Mouse (Mus musculus): ENCODE data around the gene Grid1.
A peak's percentile ranks its signal among the peaks of the same experiment; 100 is the strongest.

The Grid1 gene

GRCm38 (mm10) chr14:35231384-35231783 is 411.5 kb downstream of the Grid1 start:
- DNase-seq: no peak

GRCm38 (mm10) chr14:35242882-35243281 is 423.0 kb downstream of the Grid1 start:
- DNase-seq: no peak

- DNase-seq: no peak
Measured at GRCm38 (mm10) chr14:35244776-35245548, 425.1 kb downstream of the Grid1 start.

- no peak for DNase-seq
Measured at GRCm38 (mm10) chr14:35250412-35250811, 430.5 kb downstream of the Grid1 start.

- DNase-seq: no peak
Measured at GRCm38 (mm10) chr14:35254477-35254876, 434.6 kb downstream of the Grid1 start.

GRCm38 (mm10) chr14:35270260-35270659 is 450.4 kb downstream of the Grid1 start:
- DNase-seq: no peak

- DNase-seq: no peak
Measured at GRCm38 (mm10) chr14:35309201-35309600, 489.3 kb downstream of the Grid1 start.

GRCm38 (mm10) chr14:35313380-35314299 is 493.7 kb downstream of the Grid1 start:
- DNase-seq: no peak

- DNase-seq: no peak
Measured at GRCm38 (mm10) chr14:35326306-35326705, 506.4 kb downstream of the Grid1 start.

- DNase-seq: no peak
Measured at GRCm38 (mm10) chr14:35336561-35336960, 516.7 kb downstream of the Grid1 start.

- no peak for DNase-seq
Measured at GRCm38 (mm10) chr14:35356011-35356410, 536.1 kb downstream of the Grid1 start.

GRCm38 (mm10) chr14:35356480-35357085 is 536.7 kb downstream of the Grid1 start:
- DNase-seq: no peak

GRCm38 (mm10) chr14:35358136-35358821 is 538.4 kb downstream of the Grid1 start:
- DNase-seq: peak in 1 of 2 experiments; percentile 4

GRCm38 (mm10) chr14:35365177-35365944 is 545.5 kb downstream of the Grid1 start:
- no peak for DNase-seq

- DNase-seq: no peak
Measured at GRCm38 (mm10) chr14:35374374-35374773, 554.5 kb downstream of the Grid1 start.

- no peak for DNase-seq
Measured at GRCm38 (mm10) chr14:35393591-35393990, 573.7 kb downstream of the Grid1 start.

GRCm38 (mm10) chr14:35404249-35404908 is 584.5 kb downstream of the Grid1 start:
- no peak for DNase-seq

- no peak for DNase-seq
Measured at GRCm38 (mm10) chr14:35430259-35430658, 610.4 kb downstream of the Grid1 start.

- no peak for DNase-seq
Measured at GRCm38 (mm10) chr14:35453702-35454101, 633.8 kb downstream of the Grid1 start.

- no peak for DNase-seq
Measured at GRCm38 (mm10) chr14:35468254-35468653, 648.3 kb downstream of the Grid1 start.

- DNase-seq: no peak
Measured at GRCm38 (mm10) chr14:35486017-35486416, 666.1 kb downstream of the Grid1 start.

Measured in kidney, adult 8-10 months (tissue).